Mouse (Mus musculus) embryo, embryonic 9.5 days (tissue): ENCODE results near the gene Slmap.
A peak's percentile ranks its signal among the peaks of the same experiment; 100 is the strongest.

Source experiments
- DNase-seq: peaks from one replicate; pipeline ENCODE4 v3.0.0-alpha.2; 2017; ENCODE audit errors: extremely low spot score

Gene Slmap

GRCm38 (mm10) chr14:26476391-26476790 is 58.3 kb downstream of the Slmap start:
- DNase-seq = no peak

- DNase-seq = no peak
Observed at GRCm38 (mm10) chr14:26467974-26468373, 66.8 kb downstream of the Slmap start.

- DNase-seq = no peak
Observed at GRCm38 (mm10) chr14:26466544-26467125, 68.1 kb downstream of the Slmap start.

GRCm38 (mm10) chr14:26465898-26466297 is 68.8 kb downstream of the Slmap start:
- DNase-seq = no peak

GRCm38 (mm10) chr14:26459516-26459915 is 75.2 kb downstream of the Slmap start:
- no peak for DNase-seq

- peak; percentile 20 for DNase-seq
Observed at GRCm38 (mm10) chr14:26454851-26455250, 79.9 kb downstream of the Slmap start.

GRCm38 (mm10) chr14:26450036-26450800 is 84.5 kb downstream of the Slmap start:
- peak; percentile 27 for DNase-seq

GRCm38 (mm10) chr14:26448581-26448980 is 86.2 kb downstream of the Slmap start:
- DNase-seq = no peak

- DNase-seq = no peak
Observed at GRCm38 (mm10) chr14:26447223-26447622, 87.5 kb downstream of the Slmap start.

- DNase-seq = no peak
Observed at GRCm38 (mm10) chr14:26446538-26446937, 88.2 kb downstream of the Slmap start.

GRCm38 (mm10) chr14:26442534-26442933 is 92.2 kb downstream of the Slmap start:
- no peak for DNase-seq

GRCm38 (mm10) chr14:26441041-26441812 is 93.5 kb downstream of the Slmap start:
- no peak for DNase-seq

GRCm38 (mm10) chr14:26439996-26440395 is 94.7 kb downstream of the Slmap start:
- no peak for DNase-seq

- DNase-seq = no peak
Observed at GRCm38 (mm10) chr14:26437771-26438170, 97.0 kb downstream of the Slmap start.

GRCm38 (mm10) chr14:26436304-26436703 is 98.4 kb downstream of the Slmap start:
- no peak for DNase-seq

- no peak for DNase-seq
Observed at GRCm38 (mm10) chr14:26432320-26432719, 102.4 kb downstream of the Slmap start.

GRCm38 (mm10) chr14:26431919-26432318 is 102.8 kb downstream of the Slmap start:
- no peak for DNase-seq

- DNase-seq = no peak
Observed at GRCm38 (mm10) chr14:26420231-26420630, 114.5 kb downstream of the Slmap start.

- no peak for DNase-seq
Observed at GRCm38 (mm10) chr14:26417956-26418355, 116.8 kb downstream of the Slmap start.

- no peak for DNase-seq
Observed at GRCm38 (mm10) chr14:26417088-26417487, 117.6 kb downstream of the Slmap start.

GRCm38 (mm10) chr14:26413581-26413980 is 121.2 kb downstream of the Slmap start:
- DNase-seq = no peak

- DNase-seq = no peak
Observed at GRCm38 (mm10) chr14:26406746-26407145, 128.0 kb downstream of the Slmap start.
